ENCODE assay signal across 26 mouse cellular contexts in the genomic region with DNA sequence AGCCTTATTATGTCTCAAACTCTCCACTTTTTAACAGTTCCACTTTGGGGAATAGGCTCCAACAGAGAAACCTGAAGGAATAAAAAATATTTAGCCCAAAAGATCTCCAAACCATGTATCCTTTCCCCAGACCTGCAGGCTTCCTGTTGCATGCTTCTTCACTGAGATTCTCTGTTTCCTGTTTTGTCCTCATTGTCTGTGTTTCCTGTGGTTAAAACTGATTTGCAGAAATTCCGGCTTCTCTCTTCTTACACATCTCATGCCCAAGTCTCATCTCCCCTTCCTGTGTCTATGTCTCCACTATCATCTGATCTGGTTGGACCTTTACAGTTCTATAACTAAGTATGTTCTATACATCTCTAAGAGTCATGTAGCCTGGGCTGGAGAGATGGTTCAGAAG.
A peak's percentile ranks its signal among the peaks of the same experiment; 100 is the strongest.
DNase-seq lines count a peak whose midpoint lies in the region; ATAC-seq lines count a peak whose summit lies in the region.
"Had no signal": no experiment of that assay in that cellular context is flagged by ENCODE, and none has a peak within 500 bp of the region (broad histone marks: within the 10 kb centered on the region; RNA-seq: fewer than 3 reads in every experiment).

No protein-coding gene starts in this region.

- no peak overlapping the region for H3K27ac ChIP-seq in kidney, embryonic 15.5 days
- H3K27ac ChIP-seq: hindbrain, embryonic 12.5 days; limb, embryonic 12.5 days; midbrain, embryonic 10.5 days had no signal

- no peak overlapping the region for H3K4me3 ChIP-seq in kidney, embryonic 15.5 days (replicated peaks)
- H3K4me3 ChIP-seq: heart, embryonic 12.5 days; hindbrain, embryonic 12.5 days; limb, embryonic 12.5 days; midbrain, embryonic 10.5 days had no signal

- H3K9me3 ChIP-seq in kidney, embryonic 15.5 days (replicated peaks): no peaks in the 10 kb centered on the region
- H3K9me3 ChIP-seq: heart, embryonic 12.5 days; hindbrain, embryonic 12.5 days; limb, embryonic 12.5 days; midbrain, embryonic 10.5 days had no signal

- WGBS in kidney, embryonic 15.5 days: 73% methylated on average over 1 of the region's 1 CpGs

- H3K36me3 ChIP-seq in kidney, embryonic 15.5 days: no peaks in the 10 kb centered on the region
- H3K36me3 ChIP-seq: heart, embryonic 12.5 days; hindbrain, embryonic 12.5 days; limb, embryonic 12.5 days; midbrain, embryonic 10.5 days had no signal

- H3K9ac ChIP-seq in kidney, embryonic 15.5 days: no peak overlapping the region
- H3K9ac ChIP-seq: heart, embryonic 12.5 days; hindbrain, embryonic 12.5 days; limb, embryonic 12.5 days; liver, postnatal 0 days had no signal

- no peaks in the 10 kb centered on the region for H3K27me3 ChIP-seq in kidney, embryonic 15.5 days
- H3K27me3 ChIP-seq: heart, embryonic 12.5 days; hindbrain, embryonic 12.5 days; limb, embryonic 12.5 days had no signal

- H3K4me1 ChIP-seq in kidney, embryonic 15.5 days: no peaks in the 10 kb centered on the region
- H3K4me1 ChIP-seq: heart, embryonic 12.5 days; hindbrain, embryonic 12.5 days; limb, embryonic 12.5 days; midbrain, embryonic 10.5 days had no signal

- H3K4me2 ChIP-seq in kidney, embryonic 15.5 days: no peak overlapping the region
- H3K4me2 ChIP-seq: heart, embryonic 12.5 days; hindbrain, embryonic 12.5 days; limb, embryonic 12.5 days; liver, embryonic 11.5 days had no signal

- peak; percentile 17 for DNase-seq in 416B (ENCODE audit: low read depth)
- peak; percentile 56 for DNase-seq in CD4-positive helper T cell, adult 2 months (ENCODE audit: low read depth, low spot score)
- DNase-seq in urinary bladder, postnatal 36 days (ENCODE audit: low spot score in 2 of 2): no peak
- DNase-seq in cerebellum, adult 8-10 months: no peak
- DNase-seq: adrenal gland, adult 2 months; cerebellum, adult 18-20 months; cerebellum, postnatal 25 days; gastrocnemius, postnatal 10 days; heart, adult 18-20 months; heart, postnatal 14 days; kidney, adult 2 months; kidney, postnatal 10 days; layer of hippocampus, postnatal 36 days; liver, postnatal 0 days; lung, postnatal 36 days had no signal

- peak; percentile 71 for ATAC-seq in common myeloid progenitor, adult 5-6 weeks (replicated peaks; ENCODE audit: low read depth, poor library complexity, severe bottlenecking)
- peak; percentile 71 for ATAC-seq in megakaryocyte, adult 5-6 weeks (ENCODE audit: poor library complexity, severe bottlenecking)
- no peak for ATAC-seq in kidney, embryonic 15.5 days (replicated peaks; ENCODE audit: low FRiP score)
- no peak for ATAC-seq in erythroid progenitor cell, adult 5-6 weeks (replicated peaks; ENCODE audit: low FRiP score, poor library complexity, severe bottlenecking)
- ATAC-seq: forebrain, embryonic 14.5 days; liver, postnatal 0 days; midbrain, embryonic 16.5 days had no signal

Comparison
In these comparisons a context has a peak if more than half of its experiments do, and no peak if none do; other contexts are left out.
1. DNase-seq: peak in 416B (single experiment) and CD4-positive helper T cell, adult 2 months (single experiment); none in urinary bladder, postnatal 36 days (0 of 2) and cerebellum, adult 8-10 months (single experiment).
2. ATAC-seq: peak in common myeloid progenitor, adult 5-6 weeks (single experiment) and megakaryocyte, adult 5-6 weeks (single experiment); none in kidney, embryonic 15.5 days (single experiment) and erythroid progenitor cell, adult 5-6 weeks (single experiment).